ENCODE assay signal across 10 mouse cellular contexts in the genomic region with DNA sequence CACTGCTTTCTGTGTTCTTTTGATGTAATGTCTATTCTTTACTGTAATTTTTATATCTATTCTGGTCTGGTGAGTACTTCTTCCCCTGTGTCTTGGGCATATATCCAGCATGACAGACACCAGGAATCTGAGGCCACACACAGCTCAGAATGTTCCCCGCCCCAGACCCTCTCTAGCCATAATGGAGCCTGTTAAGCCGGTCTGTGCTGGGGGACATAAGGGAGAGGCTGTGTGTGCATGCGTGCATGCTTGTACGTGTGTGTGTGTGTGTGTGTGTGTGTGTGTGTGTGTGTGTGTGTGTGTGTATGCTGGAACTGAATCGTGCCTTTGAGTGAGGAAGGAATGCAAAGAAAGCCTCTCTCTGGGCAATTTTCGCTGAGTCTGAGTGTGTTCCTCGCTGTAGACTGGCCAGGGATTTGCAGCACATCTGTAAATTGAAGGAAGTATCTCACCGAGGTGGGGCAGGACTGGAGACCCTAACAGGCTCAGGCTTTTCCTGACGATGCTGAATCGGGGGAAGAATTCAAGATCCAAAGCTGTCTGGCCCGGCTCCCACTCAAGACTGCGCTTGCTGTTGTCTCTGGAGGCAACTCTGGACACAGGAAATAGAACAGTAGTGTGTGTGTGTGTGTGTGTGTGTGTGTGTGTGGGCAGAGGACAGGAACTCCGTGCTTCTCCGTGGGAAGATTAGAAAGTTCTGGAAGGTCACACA. TPM values are rescaled to one million over a fixed set of nuclear protein-coding genes. Genes with fewer than 3 reads are reported as not detected.
A peak's percentile ranks its signal among the peaks of the same experiment; 100 is the strongest.
DNase-seq lines count a peak whose midpoint lies in the region; ATAC-seq and TF ChIP-seq lines count a peak whose summit lies in the region.
"Had no signal": no experiment of that assay in that cellular context is flagged by ENCODE, and none has a peak within 500 bp of the region (broad histone marks: within the 10 kb centered on the region; RNA-seq: fewer than 3 reads in every experiment).

No protein-coding gene starts in this region.

- no peaks in the 10 kb centered on the region for H3K36me3 ChIP-seq in hindbrain, postnatal 0 days (ENCODE audit: insufficient read depth, low read length)
- no peaks in the 10 kb centered on the region for H3K36me3 ChIP-seq in hindbrain, embryonic 16.5 days (ENCODE audit: control insufficient read depth, insufficient read depth, low read length)
- no peaks in the 10 kb centered on the region for H3K36me3 ChIP-seq in embryonic facial prominence, embryonic 15.5 days
- no peaks in the 10 kb centered on the region for H3K36me3 ChIP-seq in kidney, adult 2 months (ENCODE audit: control insufficient read depth, insufficient read depth, low read length)

- DNase-seq in hindbrain, postnatal 0 days (ENCODE audit: low spot score), result peak; percentile 60
- peak; percentile 83 for DNase-seq in kidney, adult 2 months
- peak; percentile 77 for DNase-seq in lung, postnatal 36 days
- no peak for DNase-seq in thymus, postnatal 0 days (ENCODE audit: low spot score)
- DNase-seq in frontal cortex, postnatal 36 days (ENCODE audit: low spot score in 2 of 2), result no peak

- H3K27ac ChIP-seq in hindbrain, postnatal 0 days, result peak overlapping the region; percentile 62; the same call in 1 of the 2 replicates
- H3K27ac ChIP-seq in hindbrain, embryonic 16.5 days (ENCODE audit: low read depth, low read length), result no peak overlapping the region
- H3K27ac ChIP-seq in embryonic facial prominence, embryonic 15.5 days (replicated peaks), result peak overlapping the region; percentile 86
- peak overlapping the region; percentile 83 for H3K27ac ChIP-seq in kidney, adult 2 months (ENCODE audit: insufficient read depth, low read depth, low read length)

- H3K4me2 ChIP-seq in hindbrain, postnatal 0 days (ENCODE audit: low read depth, low read length), result no peak overlapping the region
- H3K4me2 ChIP-seq in hindbrain, embryonic 16.5 days (ENCODE audit: low read length), result no peak overlapping the region
- H3K4me2 ChIP-seq in embryonic facial prominence, embryonic 15.5 days (replicated peaks), result peak overlapping the region; percentile 22

- peaks cover 7% of the 10 kb centered on the region; the same call in 1 of the 2 replicates for H3K4me1 ChIP-seq in hindbrain, postnatal 0 days (ENCODE audit: insufficient read depth, low read length)
- peaks cover 8% of the 10 kb centered on the region for H3K4me1 ChIP-seq in hindbrain, embryonic 16.5 days (ENCODE audit: control insufficient read depth, insufficient read depth, low read depth, low read length)
- peaks cover 28% of the 10 kb centered on the region for H3K4me1 ChIP-seq in embryonic facial prominence, embryonic 15.5 days
- peaks cover 12% of the 10 kb centered on the region for H3K4me1 ChIP-seq in kidney, adult 2 months (ENCODE audit: control insufficient read depth, insufficient read depth, low read length)

- no peak for TF ChIP-seq CTCF in hindbrain, postnatal 0 days (IDR thresholded peaks at IDR 0.05; ENCODE audit: low read depth)
- no peak for TF ChIP-seq CTCF in kidney, adult 2 months (conservative IDR thresholded peaks at IDR 0.05; ENCODE audit: insufficient read depth, insufficient read length, low read depth, low read length)

- WGBS in hindbrain, postnatal 0 days, result 47% methylated on average over 14 of the region's 14 CpGs
- 53% methylated on average over 14 of the region's 14 CpGs for WGBS in hindbrain, embryonic 16.5 days
- 16% methylated on average over 14 of the region's 14 CpGs for WGBS in embryonic facial prominence, embryonic 15.5 days
- 31% methylated on average over 14 of the region's 14 CpGs for WGBS in kidney, adult 2 months

- peak; percentile 79 for ATAC-seq in hindbrain, postnatal 0 days
- ATAC-seq in hindbrain, embryonic 16.5 days, result no peak
- peak; percentile 78 for ATAC-seq in embryonic facial prominence, embryonic 15.5 days (ENCODE audit: insufficient number of reproducible peaks, low FRiP score, low TSS enrichment, low read depth)
- ATAC-seq in erythroblast, adult 5-6 weeks (replicated peaks; ENCODE audit: low FRiP score, poor library complexity, severe bottlenecking), result no peak

- no peak for TF ChIP-seq POLR2A in kidney, adult 2 months (IDR thresholded peaks at IDR 0.05; ENCODE audit: low read depth, low read length)

- H3K9me3 ChIP-seq in hindbrain, postnatal 0 days (ENCODE audit: low read length), result no peaks in the 10 kb centered on the region
- H3K9me3 ChIP-seq in hindbrain, embryonic 16.5 days (ENCODE audit: control insufficient read depth, low read length), result no peaks in the 10 kb centered on the region
- no peaks in the 10 kb centered on the region for H3K9me3 ChIP-seq in embryonic facial prominence, embryonic 15.5 days (replicated peaks)

- H3K4me3 ChIP-seq in hindbrain, postnatal 0 days (ENCODE audit: low read length), result no peak overlapping the region
- no peak overlapping the region for H3K4me3 ChIP-seq in hindbrain, embryonic 16.5 days (ENCODE audit: low read length)
- H3K4me3 ChIP-seq in embryonic facial prominence, embryonic 15.5 days (replicated peaks), result no peak overlapping the region
- no peak overlapping the region for H3K4me3 ChIP-seq in kidney, adult 2 months (ENCODE audit: insufficient read depth, low read depth, low read length)
- H3K4me3 ChIP-seq: erythroblast, embryonic 14.5 days; myocyte had no signal

- H3K27me3 ChIP-seq in hindbrain, postnatal 0 days (ENCODE audit: insufficient read depth, low read length), result no peaks in the 10 kb centered on the region
- no peaks in the 10 kb centered on the region for H3K27me3 ChIP-seq in hindbrain, embryonic 16.5 days (replicated peaks; ENCODE audit: control insufficient read depth, insufficient read depth, low read length)
- H3K27me3 ChIP-seq in embryonic facial prominence, embryonic 15.5 days, result no peaks in the 10 kb centered on the region
- H3K27me3 ChIP-seq in kidney, adult 2 months (replicated peaks; ENCODE audit: control insufficient read depth, insufficient read depth, low read length), result no peaks in the 10 kb centered on the region

- H3K9ac ChIP-seq in hindbrain, postnatal 0 days (replicated peaks; ENCODE audit: low read length), result no peak overlapping the region
- H3K9ac ChIP-seq in hindbrain, embryonic 16.5 days (ENCODE audit: low read depth, low read length), result no peak overlapping the region
- H3K9ac ChIP-seq in embryonic facial prominence, embryonic 15.5 days, result no peak overlapping the region

RNA-seq across cellular contexts. Expression of gene D10Jhu81e, which starts 30.6 kb away (rescaled TPM):
- 110 and 115 TPM in 2 replicates for total RNA-seq in hindbrain, postnatal 0 days (2014; rRNA removed)
- polyA plus RNA-seq in hindbrain, postnatal 0 days (2015; fragmentation: Nextera tagmentation; extraction: Ambion mirVana), result 31.5 and 32.2 TPM in 2 replicates
- polyA plus RNA-seq in hindbrain, embryonic 16.5 days (2015; fragmentation: Nextera tagmentation; extraction: Ambion mirVana), result 31.8 and 35.4 TPM in 2 replicates
- 38.1 and 40.9 TPM in 2 replicates for polyA plus RNA-seq in embryonic facial prominence, embryonic 15.5 days (2015; fragmentation: Nextera tagmentation; extraction: Ambion mirVana)
- polyA plus RNA-seq in kidney, adult 2 months (2012; rRNA removed), result 283 and 352 TPM in 2 replicates
- total RNA-seq in erythroblast, adult 5-6 weeks (2015; ENCODE audit: low replicate concordance), result 13.6 and 14.6 TPM in 2 replicates
- total RNA-seq in erythroblast, adult 5-6 weeks (2017; ENCODE audit: low replicate concordance), result 11.8 and 18.5 TPM in 2 replicates
- 28.9 and 31.2 TPM in 2 replicates for polyA plus RNA-seq in thymus, postnatal 0 days (2015; fragmentation: Nextera tagmentation; extraction: Ambion mirVana)

RNA-seq across cellular contexts. Expression of gene Pwp2, which starts 46.0 kb away (rescaled TPM):
- 18.5 and 22.4 TPM in 2 replicates for total RNA-seq in hindbrain, postnatal 0 days (2014; rRNA removed)
- 11.3 and 11.7 TPM in 2 replicates for polyA plus RNA-seq in hindbrain, postnatal 0 days (2015; fragmentation: Nextera tagmentation; extraction: Ambion mirVana)
- polyA plus RNA-seq in hindbrain, embryonic 16.5 days (2015; fragmentation: Nextera tagmentation; extraction: Ambion mirVana), result 15.9 and 17.0 TPM in 2 replicates
- 17.9 and 18.4 TPM in 2 replicates for polyA plus RNA-seq in embryonic facial prominence, embryonic 15.5 days (2015; fragmentation: Nextera tagmentation; extraction: Ambion mirVana)
- 7.9 and 8.2 TPM in 2 replicates for polyA plus RNA-seq in kidney, adult 2 months (2012; rRNA removed)
- total RNA-seq in erythroblast, adult 5-6 weeks (2015; ENCODE audit: low replicate concordance), result 0.19 TPM in 1 of 2 replicates, not detected in the other
- total RNA-seq in erythroblast, adult 5-6 weeks (2017; ENCODE audit: low replicate concordance), result 5.5 and 5.9 TPM in 2 replicates
- 18.1 and 18.7 TPM in 2 replicates for polyA plus RNA-seq in thymus, postnatal 0 days (2015; fragmentation: Nextera tagmentation; extraction: Ambion mirVana)

Comparison
In these comparisons a context has a peak if more than half of its experiments do, and no peak if none do; other contexts are left out.
1. ATAC-seq: peak in hindbrain, postnatal 0 days (single experiment) and embryonic facial prominence, embryonic 15.5 days (single experiment); none in hindbrain, embryonic 16.5 days (single experiment) and erythroblast, adult 5-6 weeks (single experiment).
2. DNase-seq: peak in hindbrain, postnatal 0 days (single experiment), kidney, adult 2 months (single experiment) and lung, postnatal 36 days (single experiment); none in thymus, postnatal 0 days (single experiment) and frontal cortex, postnatal 36 days (0 of 2).